Mouse (Mus musculus) stomach, postnatal 0 days (tissue): ENCODE results near the gene Dnajc16.

ENCODE experiments used
- CTCF ChIP-seq: IDR thresholded peaks from 2 replicates; pipeline ENCODE4 v1.5.1; 2016; ENCODE audit warnings: antibody characterized with exemption, low read depth, mild to moderate bottlenecking, moderate library complexity
- EP300 ChIP-seq: optimal IDR thresholded peaks from 2 replicates; pipeline ENCODE3; 2016; ENCODE audit warnings: antibody characterized with exemption

DNA sequence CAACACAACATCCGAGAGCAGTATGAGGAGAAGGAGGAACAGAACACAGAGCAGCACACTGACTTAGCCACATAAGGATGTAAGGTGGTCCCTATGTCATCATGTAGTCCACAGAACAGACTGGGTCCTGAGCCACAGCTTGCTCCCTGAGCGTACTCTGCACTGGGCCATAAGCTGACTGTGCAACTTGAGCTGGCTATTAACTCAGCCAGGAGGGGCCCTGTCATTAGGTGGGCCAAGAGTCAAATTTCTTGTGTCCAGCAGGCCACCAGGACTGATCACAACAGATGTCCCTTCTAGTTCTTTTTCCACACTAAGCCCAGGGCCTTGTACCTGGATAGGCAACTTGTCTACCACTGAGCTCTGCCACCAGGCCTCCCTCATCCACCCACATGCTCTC is 75.7 kb downstream of the Dnajc16 start:
- TF ChIP-seq CTCF (no peak), EP300 (no peak)
